Mouse (Mus musculus) lung, postnatal 10 days (tissue): ENCODE measurements around the gene Ccdc113.

Source experiments
- DNase-seq: peaks from one replicate; pipeline ENCODE4 v3.0.0; 2021

Ccdc113 gene

GRCm38 (mm10) chr8:95607210-95607609 lies 73.3 kb downstream of the Ccdc113 start:
- DNase-seq: no peak
